Mouse (Mus musculus) cerebellum, postnatal 36 days (tissue): ENCODE data around the gene Spint5.
"Not testable (repeated sequence)": the region's sequence is repeated elsewhere in the genome, so short reads cannot be mapped to it uniquely, and the experiment has no call there.

Source experiments
- DNase-seq, 2 experiments: peaks; one replicate each; pipeline ENCODE4 v3.0.0; 2021 to 2022; ENCODE audit warnings: mixed read lengths in 2 of 2

The Spint5 gene

DNA sequence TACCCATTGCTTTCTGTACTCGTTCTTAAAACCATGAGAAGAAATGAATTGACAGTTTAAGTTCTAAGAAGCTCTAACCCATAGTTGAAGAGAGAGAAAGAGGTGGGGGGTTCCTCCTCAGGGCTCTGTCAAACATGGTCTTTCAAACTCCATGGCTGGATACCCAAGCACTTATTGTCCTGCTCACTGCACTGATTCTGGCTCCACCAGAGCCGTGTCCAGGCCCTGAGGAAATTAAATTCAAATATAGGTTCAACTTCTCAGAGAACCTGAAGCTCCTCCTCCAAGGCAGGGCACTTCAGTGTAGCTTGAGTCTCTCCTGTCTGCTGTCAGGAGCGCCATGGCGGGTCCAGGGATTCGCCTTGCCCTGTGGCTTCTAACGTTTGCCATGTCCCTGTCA, at the start of gene Spint5:
TSS of gene Spint5 (plus strand) at position 301 of the 400 bp plus-strand sequence.
- DNase-seq: no peak

DNA sequence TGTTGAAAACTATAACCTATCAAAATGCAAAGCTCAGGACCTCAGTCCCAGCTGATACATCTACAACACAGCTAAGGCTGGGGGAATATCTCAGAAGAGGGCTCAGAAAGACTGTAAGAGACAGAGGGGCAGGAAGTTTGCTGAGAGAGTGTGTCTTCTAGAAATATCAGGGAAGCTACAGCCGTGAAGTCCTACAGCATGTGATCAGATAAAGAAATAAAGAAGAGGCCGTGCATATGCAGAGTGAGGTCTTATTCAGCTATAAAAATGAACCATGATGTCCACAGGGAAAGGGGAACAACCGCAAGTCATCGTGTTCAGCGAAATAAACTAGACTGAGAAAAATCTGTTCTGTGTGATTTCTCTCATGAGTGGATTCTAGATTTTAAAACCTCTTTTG, 44.8 kb upstream of the Spint5 start:
- DNase-seq: no peak

DNA sequence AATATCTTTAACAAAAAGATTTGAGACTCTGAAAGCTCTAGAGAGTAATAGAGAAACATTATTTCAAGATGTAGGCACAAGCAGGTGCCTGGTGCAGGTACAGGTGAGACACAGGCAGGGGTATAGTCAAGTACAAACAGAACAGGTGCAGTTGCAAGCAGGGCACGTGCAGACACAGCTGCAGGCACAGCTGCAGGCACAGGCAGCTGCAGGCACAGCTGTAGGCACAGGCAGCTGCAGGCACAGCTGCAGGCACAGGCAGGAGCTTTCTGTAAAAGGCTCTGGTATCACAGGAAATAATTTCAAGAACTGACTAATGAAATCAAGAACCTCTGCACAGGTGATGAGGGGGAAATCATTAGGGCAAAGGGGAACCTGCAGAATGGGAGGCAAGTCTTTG, 44.2 kb upstream of the Spint5 start:
- DNase-seq: no peak

DNA sequence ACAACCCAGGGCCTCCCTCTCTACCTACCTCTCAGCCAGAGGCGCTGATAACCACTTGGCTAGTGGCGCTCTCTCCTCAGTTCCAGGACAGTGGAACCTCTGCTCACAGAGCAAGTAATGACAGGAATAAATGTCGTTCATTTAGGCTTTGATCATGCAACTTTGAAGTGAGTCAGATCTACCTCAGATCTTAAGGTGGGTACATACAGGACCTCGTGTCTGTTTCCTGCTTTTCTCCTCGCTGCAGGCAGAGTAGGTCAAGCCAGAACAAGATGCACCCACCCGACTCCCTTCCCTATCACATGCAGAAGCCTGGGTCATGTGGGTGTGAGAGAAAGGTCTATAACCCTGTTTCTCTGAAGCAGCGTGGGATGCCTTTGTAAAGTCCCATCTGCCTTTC, 41.1 kb upstream of the Spint5 start, which contains the start of gene Wfdc11:
TSS of gene Wfdc11 (minus strand) at position 101 of the 400 bp plus-strand sequence.
- DNase-seq: no peak

DNA sequence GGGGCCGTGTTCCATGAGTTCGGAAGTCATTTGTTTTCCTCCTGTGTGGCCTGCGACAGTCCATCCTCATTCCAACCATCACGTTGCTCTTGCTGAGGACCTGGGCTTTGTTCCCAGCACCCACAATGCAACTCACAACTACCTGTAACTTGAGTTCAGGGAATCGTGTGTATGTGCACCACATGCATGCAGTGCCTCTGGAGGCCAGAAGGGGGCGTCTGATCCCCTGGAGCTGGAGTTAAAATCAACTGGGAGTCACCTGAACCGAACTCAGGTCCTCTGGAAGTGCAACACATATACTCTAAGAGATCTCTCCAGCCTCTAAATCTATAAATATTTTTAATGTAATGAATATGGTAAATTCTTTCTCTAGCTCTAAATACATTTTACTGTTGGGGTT, 39.0 kb upstream of the Spint5 start:
- DNase-seq: no peak

DNA sequence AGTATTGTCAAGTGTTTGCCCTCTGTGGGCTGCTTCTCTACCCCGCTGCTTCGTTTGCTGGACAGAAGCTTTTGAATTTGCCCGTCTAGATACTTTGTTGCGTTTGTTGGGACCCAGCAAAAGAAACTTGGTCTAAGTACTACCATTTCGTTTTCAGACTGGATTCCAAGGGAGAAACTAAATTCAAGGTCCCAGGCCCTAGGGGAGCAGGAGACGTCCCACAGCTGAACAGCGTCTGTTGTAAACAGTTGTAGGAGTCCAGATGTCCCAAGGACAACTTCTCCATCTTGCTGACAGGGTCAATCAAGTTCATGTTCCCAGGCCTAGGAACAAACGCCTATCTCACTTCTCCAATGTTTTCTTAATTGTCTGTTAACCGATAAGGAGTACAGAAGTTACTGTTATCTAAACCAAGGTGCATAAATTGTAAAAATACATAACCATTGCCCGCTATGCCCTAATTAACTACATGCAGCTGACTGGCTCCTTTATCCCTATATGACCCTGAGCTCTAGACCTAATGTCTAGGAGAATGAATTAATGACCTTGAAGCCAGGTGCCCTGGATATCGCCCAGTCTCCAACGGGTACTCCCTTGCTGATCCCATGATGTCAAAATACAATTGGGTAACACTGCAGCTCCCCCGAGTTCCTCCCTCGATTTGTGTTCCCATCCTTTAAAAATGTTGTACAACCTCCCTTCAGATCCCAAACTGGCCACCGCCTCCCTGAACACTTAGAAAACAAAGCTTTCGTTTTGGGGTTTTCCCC, 38.0 kb upstream of the Spint5 start:
- no peak for DNase-seq

DNA sequence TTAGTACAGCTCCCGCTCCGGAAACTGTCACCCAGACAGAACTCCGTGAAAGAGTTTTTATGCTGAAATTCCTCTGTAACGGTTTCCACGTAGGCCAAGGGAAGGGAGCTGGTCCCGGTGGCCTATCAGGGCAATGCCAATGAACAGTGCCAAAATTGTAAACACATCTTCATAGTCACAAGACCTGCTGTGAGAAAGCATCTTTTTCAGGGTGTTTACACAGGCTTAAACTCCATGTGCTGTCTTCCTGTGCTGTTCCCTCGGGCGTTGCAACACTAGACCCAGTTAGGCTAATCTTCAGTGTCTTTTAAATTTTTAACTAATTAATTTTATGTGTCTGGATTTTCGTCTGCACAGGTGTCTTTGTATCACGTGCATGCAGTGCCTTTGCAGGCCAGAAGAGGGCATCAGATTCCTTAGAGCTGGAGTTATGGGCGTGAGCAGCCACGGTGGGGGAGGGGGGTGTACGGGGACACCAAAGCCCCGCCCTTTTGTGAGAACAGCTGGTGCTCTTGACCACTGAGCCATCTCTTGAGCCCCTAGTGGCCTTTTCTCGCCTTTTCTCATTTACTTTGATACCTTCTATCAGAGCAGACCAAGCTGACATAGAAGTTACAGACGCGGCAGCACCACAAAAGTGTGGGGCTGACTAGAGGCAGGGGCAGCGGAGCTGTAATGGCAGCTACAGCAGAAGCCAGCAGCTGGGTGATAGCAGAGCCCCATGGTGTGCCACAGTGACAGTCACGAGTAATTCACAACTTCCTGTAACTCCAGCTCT, 36.1 kb upstream of the Spint5 start:
- peak; percentile 59 to 62 for DNase-seq

DNA sequence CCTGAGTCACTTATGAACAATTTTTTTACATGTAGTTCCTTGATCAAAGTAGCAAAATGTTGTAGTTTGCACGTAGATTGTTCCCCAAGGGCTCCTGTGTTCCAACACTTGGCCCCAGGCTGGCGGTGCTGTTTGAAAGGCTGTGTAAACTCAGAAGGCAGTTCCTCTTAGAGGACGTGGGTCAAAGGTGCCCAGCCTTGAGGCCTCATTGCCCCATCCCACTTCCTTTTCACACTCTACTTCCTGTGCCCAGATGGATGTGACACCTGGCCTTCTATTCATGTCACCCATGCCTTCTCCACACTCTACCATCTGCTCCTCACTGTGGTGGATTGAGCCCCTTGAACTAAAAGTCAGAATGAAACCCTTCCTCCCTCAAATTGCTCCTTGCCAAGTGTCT, 35.2 kb upstream of the Spint5 start:
- DNase-seq: no peak

DNA sequence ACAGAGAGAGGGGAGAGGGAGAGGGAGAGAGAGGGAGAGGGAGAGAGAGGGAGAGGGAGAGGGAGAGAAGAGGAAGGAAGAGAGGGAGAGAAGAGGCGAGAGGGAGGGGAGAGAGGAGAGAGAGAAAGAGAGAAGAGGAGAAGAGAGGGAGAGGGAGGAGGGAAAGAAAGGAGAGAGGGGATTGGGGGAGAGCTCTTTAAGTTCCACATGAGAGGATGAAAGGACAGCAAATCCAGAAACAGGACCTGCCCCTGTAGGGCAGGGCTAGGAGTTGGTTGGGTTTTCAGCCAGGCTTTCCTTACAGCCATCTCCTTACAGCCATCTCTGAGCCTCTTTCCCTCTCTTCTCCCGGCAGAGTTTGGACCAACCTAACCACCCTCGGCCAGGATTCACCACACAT, 30.3 kb upstream of the Spint5 start, which contains the start of gene Wfdc13:
TSS of gene Wfdc13 (plus strand) at position 301 of the 400 bp plus-strand sequence.
- no peak for DNase-seq

DNA sequence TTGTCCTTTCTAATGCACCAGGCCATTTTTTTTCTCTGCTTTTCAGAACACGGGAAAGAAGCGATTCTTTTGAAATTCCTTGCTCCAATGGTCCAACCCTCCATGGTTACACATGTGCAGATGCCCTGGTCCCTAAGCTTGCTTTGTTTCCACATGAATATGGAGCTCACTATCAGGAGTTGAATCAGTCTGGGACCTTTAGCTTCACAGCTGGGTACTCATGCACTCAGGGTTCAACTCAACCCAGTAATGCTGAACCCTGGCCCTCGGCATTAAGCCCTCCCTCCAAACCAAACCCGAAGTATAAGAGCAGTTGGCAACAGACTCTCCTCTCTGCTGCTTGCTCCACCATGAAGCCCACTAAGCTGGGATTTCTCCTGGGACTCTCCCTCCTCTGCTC, 16.9 kb upstream of the Spint5 start, which contains the start of gene Spint4:
TSS of gene Spint4 (plus strand) at position 301 of the 400 bp plus-strand sequence.
- no peak for DNase-seq

DNA sequence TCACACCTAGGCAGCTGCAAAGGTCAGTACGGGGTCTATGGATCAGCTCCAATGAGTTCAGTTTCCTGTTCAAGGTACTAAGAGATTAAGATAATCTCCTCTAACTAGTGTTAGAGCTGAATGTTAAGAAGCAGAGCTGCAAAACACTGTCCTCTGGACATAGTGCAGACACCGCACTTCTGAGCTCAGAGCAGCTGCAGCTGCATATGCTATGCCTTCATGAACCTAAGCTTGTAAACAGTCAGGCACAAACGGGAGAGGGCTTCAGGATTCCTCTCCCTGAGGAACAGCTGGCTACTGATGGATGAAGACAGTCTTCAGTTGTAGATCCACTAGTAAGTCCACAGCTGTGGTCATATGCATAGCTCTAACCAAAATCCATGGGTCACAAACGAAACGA, 14.1 kb upstream of the Spint5 start:
- no peak for DNase-seq

DNA sequence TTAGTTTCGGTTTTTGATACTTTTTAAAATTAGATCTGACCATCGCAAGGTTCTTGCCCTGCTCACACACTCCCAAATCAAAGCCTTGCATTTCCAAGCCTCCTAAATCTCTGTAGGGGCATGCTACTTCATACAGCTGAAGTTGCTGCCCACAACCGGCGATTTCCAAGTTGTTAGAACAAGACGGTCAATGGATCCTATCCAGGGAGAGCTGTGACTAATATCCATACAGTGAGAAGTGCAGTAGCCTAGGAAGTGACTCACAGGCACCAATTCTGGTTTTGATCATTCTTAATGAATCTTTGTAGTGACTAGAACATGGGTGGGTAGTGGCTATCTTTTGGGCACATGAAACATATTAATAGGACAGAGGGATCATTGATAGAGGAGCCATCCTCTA, 13.3 kb upstream of the Spint5 start:
- no peak for DNase-seq

DNA sequence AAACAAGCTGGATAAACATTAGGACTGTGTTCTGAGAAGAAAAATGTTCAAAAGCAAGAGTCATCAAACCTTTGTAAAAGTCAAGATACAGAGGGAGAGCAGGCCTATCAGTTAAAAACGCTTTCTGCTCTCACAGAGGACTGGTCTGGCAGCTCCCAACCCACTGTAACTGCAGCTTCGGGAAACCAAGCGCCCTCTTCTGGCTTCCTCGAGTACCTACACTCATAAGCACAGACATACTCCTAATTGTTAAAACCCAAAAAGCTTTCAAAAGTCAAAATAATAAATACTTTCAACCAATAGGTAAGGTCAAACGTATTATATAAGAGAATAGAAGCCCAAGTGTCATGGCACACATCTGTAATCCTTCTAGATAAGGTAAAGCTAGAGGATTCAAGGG, 10.9 kb upstream of the Spint5 start:
- no peak for DNase-seq

DNA sequence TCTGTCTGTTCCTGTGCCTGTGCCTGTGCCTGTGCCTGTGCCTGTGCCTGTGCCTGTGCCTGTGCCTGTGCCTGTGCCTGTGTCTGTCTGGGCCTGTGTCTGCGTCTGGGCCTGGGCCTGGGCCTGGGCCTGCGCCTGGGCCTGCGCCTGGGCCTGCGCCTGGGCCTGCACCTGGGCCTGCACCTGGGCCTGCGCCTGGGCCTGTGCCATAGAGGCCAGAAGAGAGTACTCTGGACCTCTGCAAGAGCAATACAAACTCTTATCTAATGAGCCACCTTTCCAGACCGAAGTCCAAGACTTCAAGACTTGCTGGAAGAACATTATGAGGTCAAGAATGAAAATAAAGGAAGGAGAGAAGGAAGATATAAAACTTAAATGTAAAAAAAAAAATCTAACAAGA, 9.8 kb upstream of the Spint5 start:
- DNase-seq: no peak

DNA sequence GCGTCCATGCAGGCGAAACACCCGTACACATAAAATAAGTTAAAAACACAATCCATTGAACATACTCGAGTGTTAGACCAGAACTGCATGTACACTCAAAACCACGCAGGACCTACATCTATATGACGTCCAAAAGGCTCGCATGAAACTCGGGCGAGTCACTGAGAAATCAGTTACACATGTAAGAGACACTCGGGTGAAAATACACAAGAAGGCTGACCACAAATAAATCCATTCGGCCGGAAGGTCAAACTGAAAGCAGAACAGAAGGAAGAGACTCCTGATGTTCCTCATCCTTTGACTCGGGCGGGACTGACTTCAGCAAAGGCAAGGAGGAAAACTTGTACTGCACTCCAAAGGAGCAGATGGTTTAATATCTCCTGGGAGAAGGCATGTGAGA, 9.1 kb upstream of the Spint5 start:
- no peak for DNase-seq

DNA sequence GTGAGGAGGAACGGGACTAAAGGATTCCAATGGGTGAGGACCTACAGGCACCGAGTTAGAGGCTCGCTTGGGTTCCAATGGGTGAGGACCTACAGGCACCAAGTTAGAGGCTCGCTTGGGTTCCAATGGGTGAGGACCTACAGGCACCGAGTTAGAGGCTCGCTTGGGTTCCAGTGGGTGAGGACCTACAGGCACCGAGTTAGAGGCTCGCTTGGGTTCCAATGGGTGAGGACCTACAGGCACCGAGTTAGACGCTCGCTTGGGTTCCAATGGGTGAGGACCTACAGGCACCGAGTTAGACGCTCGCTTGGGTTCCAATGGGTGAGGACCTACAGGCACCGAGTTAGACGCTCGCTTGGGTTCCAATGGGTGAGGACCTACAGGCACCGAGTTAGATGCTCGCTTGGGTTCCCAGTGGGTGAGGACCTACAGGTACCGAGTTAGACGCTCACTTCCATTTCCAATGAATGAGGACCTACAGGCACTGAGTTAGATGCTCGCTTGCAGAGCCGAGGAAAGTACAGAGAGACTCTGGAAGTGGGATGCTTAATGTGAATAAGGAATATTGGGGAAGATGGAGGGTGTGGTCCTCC, 1.2 kb downstream of the Spint5 start:
- DNase-seq: not testable (repeated sequence)

DNA sequence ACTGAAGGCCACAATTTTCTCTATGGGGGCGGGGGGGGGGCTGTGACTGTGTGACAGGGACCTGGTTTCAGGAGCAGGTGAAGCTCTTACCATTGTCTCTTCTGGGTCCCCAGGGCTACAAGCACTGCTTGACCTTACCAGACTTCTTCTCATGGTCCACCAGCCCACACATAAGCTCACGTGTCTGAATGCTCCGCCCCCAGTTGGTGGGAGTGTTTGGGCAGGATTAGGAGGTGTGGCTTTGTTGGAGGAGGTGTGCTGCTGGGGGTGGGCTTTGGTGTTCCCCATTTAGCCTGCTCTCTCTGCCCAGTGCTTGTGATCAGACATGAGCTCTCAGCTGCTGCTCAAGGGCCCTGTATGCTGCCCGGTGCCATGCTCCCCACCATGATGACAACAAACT, 8.2 kb downstream of the Spint5 start:
- DNase-seq: no peak

DNA sequence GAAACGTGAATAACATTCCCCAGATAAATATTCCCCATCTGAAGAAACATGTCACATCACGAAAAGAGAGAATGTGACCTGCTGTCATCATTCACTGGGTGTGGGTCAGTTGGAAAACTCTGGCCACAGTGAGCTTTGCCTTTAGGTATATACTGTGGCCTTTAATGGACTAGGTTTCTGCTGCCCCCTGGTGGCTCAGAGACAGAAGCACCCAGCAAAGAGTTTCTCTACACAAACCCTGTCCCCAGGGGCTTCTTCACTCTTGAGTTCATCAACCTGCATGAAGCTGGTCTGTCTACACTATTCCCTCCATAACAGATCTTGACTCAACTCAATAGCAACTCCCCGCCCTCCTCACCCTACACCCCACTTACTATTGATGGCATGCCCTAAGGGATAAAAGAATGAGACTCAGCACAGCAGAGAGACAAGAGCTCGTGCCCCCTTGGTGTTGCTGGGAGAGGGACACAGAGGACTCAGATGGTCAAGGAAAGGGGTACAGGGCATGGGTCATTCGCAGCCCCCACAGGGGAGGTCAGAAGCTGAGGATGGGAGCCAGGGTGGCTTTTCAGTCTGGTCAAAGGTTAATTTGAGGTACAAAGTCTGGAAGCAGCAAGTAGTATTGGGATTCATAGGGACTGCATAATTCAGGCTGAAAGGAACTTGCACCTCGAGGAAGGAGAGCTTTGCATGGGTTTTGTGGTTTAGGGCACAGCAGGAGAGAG, 11.0 kb downstream of the Spint5 start:
- DNase-seq: peak; percentile 58 to 67

DNA sequence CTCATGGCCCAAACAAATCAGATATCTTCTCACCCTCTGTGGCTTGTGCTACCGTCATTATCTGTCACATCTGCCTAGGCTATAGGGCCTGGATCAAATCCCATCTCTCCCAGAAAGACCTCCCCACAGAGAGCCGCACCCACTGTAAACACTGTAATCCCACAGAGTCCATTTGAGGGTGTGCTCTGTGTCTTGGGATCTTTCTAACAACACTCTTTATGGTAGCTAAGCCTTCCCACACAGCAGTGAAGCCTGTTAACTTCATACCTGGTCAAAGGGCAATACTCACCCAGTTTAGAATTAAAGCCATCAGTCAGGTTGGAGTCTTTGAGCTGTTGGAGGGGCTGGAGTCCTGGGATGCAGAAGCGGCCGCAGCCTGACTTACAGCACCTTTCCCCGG, 16.6 kb downstream of the Spint5 start:
- DNase-seq: no peak

DNA sequence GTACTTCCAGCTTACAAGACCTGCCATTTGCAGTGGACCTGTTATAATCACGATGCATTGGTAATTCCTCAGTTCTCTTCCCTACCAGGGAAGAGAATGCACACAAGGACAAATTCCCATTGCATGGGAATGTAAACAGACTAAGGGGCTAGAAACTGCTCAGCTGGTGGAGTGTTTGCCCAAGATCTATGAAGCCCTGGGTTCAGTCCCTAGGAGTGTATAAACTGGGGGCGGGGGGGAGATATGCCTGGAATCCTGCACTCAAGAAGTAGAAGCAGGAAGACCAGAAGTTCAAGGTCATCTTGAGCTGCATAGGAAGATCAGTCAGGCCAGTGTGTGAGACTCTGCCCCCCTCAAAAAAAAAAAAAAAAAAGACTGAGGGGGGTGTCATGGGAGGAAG, 18.2 kb downstream of the Spint5 start:
- no peak for DNase-seq

DNA sequence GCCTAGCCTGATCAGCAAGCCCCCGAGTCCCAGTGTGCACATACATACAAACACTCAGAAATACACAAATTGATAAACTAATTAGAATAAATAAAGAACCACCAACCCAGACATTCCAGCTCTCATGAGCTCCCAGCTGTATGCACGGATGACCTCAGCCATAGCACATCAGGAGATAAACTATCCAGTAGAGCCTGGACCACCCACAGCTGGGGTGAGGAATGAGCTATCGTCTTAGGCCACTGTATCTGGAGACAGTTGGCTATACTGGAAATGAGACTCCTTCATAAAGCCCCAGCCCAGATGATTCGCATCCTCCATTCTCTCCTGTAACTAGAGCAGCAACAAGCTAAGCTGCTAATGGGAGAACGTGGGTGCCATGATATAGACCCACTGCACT, 19.7 kb downstream of the Spint5 start:
- no peak for DNase-seq

DNA sequence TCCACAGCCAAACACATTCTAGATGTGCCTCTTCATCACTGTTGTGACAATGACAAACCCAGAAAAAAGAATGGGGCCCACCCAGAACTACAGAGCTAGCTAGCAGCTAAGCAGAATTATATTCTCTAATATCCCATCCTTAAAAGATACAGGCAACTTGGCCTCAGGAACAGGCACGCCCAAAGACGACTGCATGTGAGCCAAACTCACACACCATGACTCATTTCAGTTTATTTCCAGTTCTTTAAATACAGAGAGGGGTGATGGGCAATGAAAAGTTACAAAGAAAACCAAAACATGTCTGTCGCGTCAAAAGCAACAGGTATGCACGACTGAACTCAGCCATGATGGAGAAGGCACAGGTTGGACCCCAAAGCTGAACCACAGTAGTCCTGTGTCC, 20.3 kb downstream of the Spint5 start:
- DNase-seq: no peak
